Mouse (Mus musculus): Measurements from ENCODE around the gene Tnc. TPM values are rescaled to one million over a fixed set of nuclear protein-coding genes. Genes with fewer than 3 reads are reported as not detected.

Tnc gene
- total RNA-seq, 1 experiment: 31.3 TPM

GRCm38 (mm10) chr4:63935960-63936359, 110.9 kb downstream of the Tnc start:
- H3K27ac ChIP-seq (ENCODE audit: insufficient read depth, low read depth, low read length, poor library complexity, severe bottlenecking): no peak overlapping the region
- no peak overlapping the region for H3K4me3 ChIP-seq (ENCODE audit: insufficient read depth in 1 of 2, low read depth in 1 of 2, low read length in 2 of 2, poor library complexity in 1 of 2, severe bottlenecking in 1 of 2)
- H3K4me1 ChIP-seq (ENCODE audit: control insufficient read depth in 2 of 2, insufficient read depth in 2 of 2, low read length in 2 of 2, poor library complexity in 1 of 2): no peaks in the 10 kb centered on the region
- in situ Hi-C loops (cut with MboI; ENCODE audit: low sequenced_read_pairs in 2 of 2, unreplicated experiment in 2 of 2): no loop called here
- H3K36me3 ChIP-seq (ENCODE audit: control insufficient read depth, insufficient read depth, low read length, poor library complexity, severe bottlenecking): no peaks in the 10 kb centered on the region
- no peak for DNase-seq (ENCODE audit: low read depth, low spot score)
- no peak overlapping the region for H3K9ac ChIP-seq (ENCODE audit: insufficient read depth, low read depth, low read length, poor library complexity, severe bottlenecking)
- TF ChIP-seq ZNF384 (IDR thresholded peaks at IDR 0.05; ENCODE audit: low read depth, low read length): no peak
- TF ChIP-seq MAFK (IDR thresholded peaks at IDR 0.05; ENCODE audit: insufficient read depth, low read depth, low read length): no peak
- H3K9me3 ChIP-seq (ENCODE audit: control insufficient read depth, insufficient read depth, low read depth, low read length): no peaks in the 10 kb centered on the region

- in situ Hi-C loops (cut with MboI; ENCODE audit: low sequenced_read_pairs in 2 of 2, unreplicated experiment in 2 of 2): no loop called here
- no peak for DNase-seq (ENCODE audit: low read depth, low spot score)
- H3K4me3 ChIP-seq (ENCODE audit: insufficient read depth in 1 of 2, low read depth in 1 of 2, low read length in 2 of 2, poor library complexity in 1 of 2, severe bottlenecking in 1 of 2): no peak overlapping the region
- H3K36me3 ChIP-seq (ENCODE audit: control insufficient read depth, insufficient read depth, low read length, poor library complexity, severe bottlenecking): no peaks in the 10 kb centered on the region
- H3K27ac ChIP-seq (ENCODE audit: insufficient read depth, low read depth, low read length, poor library complexity, severe bottlenecking): no peak overlapping the region
- no peak for TF ChIP-seq CHD2 (IDR thresholded peaks at IDR 0.05; ENCODE audit: low read depth, low read length)
- no peak for TF ChIP-seq HCFC1 (IDR thresholded peaks at IDR 0.05; ENCODE audit: borderline replicate concordance, insufficient read depth, low read length)
- no peak for TF ChIP-seq MAFK (IDR thresholded peaks at IDR 0.05; ENCODE audit: insufficient read depth, low read depth, low read length)
- no peak for TF ChIP-seq ZC3H11A (IDR thresholded peaks at IDR 0.05; ENCODE audit: borderline replicate concordance, low read depth, low read length)
- TF ChIP-seq ZNF384 (IDR thresholded peaks at IDR 0.05; ENCODE audit: low read depth, low read length): no peak
- H3K9me3 ChIP-seq (ENCODE audit: control insufficient read depth, insufficient read depth, low read depth, low read length): no peaks in the 10 kb centered on the region
- H3K4me1 ChIP-seq (ENCODE audit: control insufficient read depth in 2 of 2, insufficient read depth in 2 of 2, low read length in 2 of 2, poor library complexity in 1 of 2): no peaks in the 10 kb centered on the region
- H3K9ac ChIP-seq (ENCODE audit: insufficient read depth, low read depth, low read length, poor library complexity, severe bottlenecking): no peak overlapping the region
These were observed 111.5 kb downstream of the Tnc start for GRCm38 (mm10) chr4:63935314-63935713.

GRCm38 (mm10) chr4:63930863-63931262, 116.0 kb downstream of the Tnc start:
- no peaks in the 10 kb centered on the region for H3K9me3 ChIP-seq (ENCODE audit: control insufficient read depth, insufficient read depth, low read depth, low read length)
- no peak overlapping the region for H3K9ac ChIP-seq (ENCODE audit: insufficient read depth, low read depth, low read length, poor library complexity, severe bottlenecking)
- TF ChIP-seq HCFC1 (IDR thresholded peaks at IDR 0.05; ENCODE audit: borderline replicate concordance, insufficient read depth, low read length) (no peak), ZC3H11A (IDR thresholded peaks at IDR 0.05; ENCODE audit: borderline replicate concordance, low read depth, low read length) (no peak), ZNF384 (IDR thresholded peaks at IDR 0.05; ENCODE audit: low read depth, low read length) (no peak), CHD2 (IDR thresholded peaks at IDR 0.05; ENCODE audit: low read depth, low read length) (no peak), MAFK (IDR thresholded peaks at IDR 0.05; ENCODE audit: insufficient read depth, low read depth, low read length) (no peak)
- no peaks in the 10 kb centered on the region for H3K36me3 ChIP-seq (ENCODE audit: control insufficient read depth, insufficient read depth, low read length, poor library complexity, severe bottlenecking)
- no peak overlapping the region for H3K4me3 ChIP-seq (ENCODE audit: insufficient read depth in 1 of 2, low read depth in 1 of 2, low read length in 2 of 2, poor library complexity in 1 of 2, severe bottlenecking in 1 of 2)
- H3K4me1 ChIP-seq (ENCODE audit: control insufficient read depth in 2 of 2, insufficient read depth in 2 of 2, low read length in 2 of 2, poor library complexity in 1 of 2): no peaks in the 10 kb centered on the region
- no peak overlapping the region for H3K27ac ChIP-seq (ENCODE audit: insufficient read depth, low read depth, low read length, poor library complexity, severe bottlenecking)
- in situ Hi-C loops (cut with MboI; ENCODE audit: low sequenced_read_pairs in 2 of 2, unreplicated experiment in 2 of 2): no loop called here
- DNase-seq (ENCODE audit: low read depth, low spot score): no peak

GRCm38 (mm10) chr4:63929490-63929889, 117.3 kb downstream of the Tnc start:
- in situ Hi-C loops (cut with MboI; ENCODE audit: low sequenced_read_pairs in 2 of 2, unreplicated experiment in 2 of 2): no loop called here
- Histone ChIP-seq H3K36me3 (ENCODE audit: control insufficient read depth, insufficient read depth, low read length, poor library complexity, severe bottlenecking) (no peaks in the 10 kb centered on the region), H3K4me3 (ENCODE audit: insufficient read depth in 1 of 2, low read depth in 1 of 2, low read length in 2 of 2, poor library complexity in 1 of 2, severe bottlenecking in 1 of 2) (no peak overlapping the region), H3K4me1 (ENCODE audit: control insufficient read depth in 2 of 2, insufficient read depth in 2 of 2, low read length in 2 of 2, poor library complexity in 1 of 2) (no peaks in the 10 kb centered on the region), H3K9me3 (ENCODE audit: control insufficient read depth, insufficient read depth, low read depth, low read length) (no peaks in the 10 kb centered on the region), H3K9ac (ENCODE audit: insufficient read depth, low read depth, low read length, poor library complexity, severe bottlenecking) (no peak overlapping the region), H3K27ac (ENCODE audit: insufficient read depth, low read depth, low read length, poor library complexity, severe bottlenecking) (no peak overlapping the region)
- TF ChIP-seq MAFK (IDR thresholded peaks at IDR 0.05; ENCODE audit: insufficient read depth, low read depth, low read length): no peak
- TF ChIP-seq ZC3H11A (IDR thresholded peaks at IDR 0.05; ENCODE audit: borderline replicate concordance, low read depth, low read length): no peak
- TF ChIP-seq ZNF384 (IDR thresholded peaks at IDR 0.05; ENCODE audit: low read depth, low read length): no peak
- no peak for TF ChIP-seq CHD2 (IDR thresholded peaks at IDR 0.05; ENCODE audit: low read depth, low read length)
- TF ChIP-seq HCFC1 (IDR thresholded peaks at IDR 0.05; ENCODE audit: borderline replicate concordance, insufficient read depth, low read length): no peak
- DNase-seq (ENCODE audit: low read depth, low spot score): no peak

- H3K4me3 ChIP-seq (ENCODE audit: insufficient read depth in 1 of 2, low read depth in 1 of 2, low read length in 2 of 2, poor library complexity in 1 of 2, severe bottlenecking in 1 of 2): no peak overlapping the region
These were observed 118.6 kb downstream of the Tnc start for GRCm38 (mm10) chr4:63928192-63928591.

More at GRCm38 (mm10) chr4:63928192-63928591, 118.6 kb downstream of the Tnc start:
- H3K36me3 ChIP-seq (ENCODE audit: control insufficient read depth, insufficient read depth, low read length, poor library complexity, severe bottlenecking): no peaks in the 10 kb centered on the region
- H3K9me3 ChIP-seq (ENCODE audit: control insufficient read depth, insufficient read depth, low read depth, low read length): no peaks in the 10 kb centered on the region
- no peak for DNase-seq (ENCODE audit: low read depth, low spot score)
- no peak overlapping the region for H3K27ac ChIP-seq (ENCODE audit: insufficient read depth, low read depth, low read length, poor library complexity, severe bottlenecking)
- TF ChIP-seq MAFK (IDR thresholded peaks at IDR 0.05; ENCODE audit: insufficient read depth, low read depth, low read length) (no peak), ZNF384 (IDR thresholded peaks at IDR 0.05; ENCODE audit: low read depth, low read length) (no peak), HCFC1 (IDR thresholded peaks at IDR 0.05; ENCODE audit: borderline replicate concordance, insufficient read depth, low read length) (no peak), CHD2 (IDR thresholded peaks at IDR 0.05; ENCODE audit: low read depth, low read length) (no peak), ZC3H11A (IDR thresholded peaks at IDR 0.05; ENCODE audit: borderline replicate concordance, low read depth, low read length) (no peak)
- H3K9ac ChIP-seq (ENCODE audit: insufficient read depth, low read depth, low read length, poor library complexity, severe bottlenecking): no peak overlapping the region
- in situ Hi-C loops (cut with MboI; ENCODE audit: low sequenced_read_pairs in 2 of 2, unreplicated experiment in 2 of 2): no loop called here
- no peaks in the 10 kb centered on the region for H3K4me1 ChIP-seq (ENCODE audit: control insufficient read depth in 2 of 2, insufficient read depth in 2 of 2, low read length in 2 of 2, poor library complexity in 1 of 2)

All from ES-E14 (cell line).